Mouse (Mus musculus) CH12.LX (cell line): ENCODE data around the gene Prkce. TPM values are rescaled to one million over a fixed set of nuclear protein-coding genes. Genes with fewer than 3 reads are reported as not detected.

Source experiments
- DNase-seq: peaks from one replicate; pipeline ENCODE4 v3.0.0-alpha.2; 2013; ENCODE audit errors: extremely low read depth
- H3K27ac ChIP-seq: 2 replicates; pipeline ENCODE4 v1.5.1; 2012; ENCODE audit warnings: low read depth, mild to moderate bottlenecking, control low read depth, moderate library complexity; ENCODE audit not compliant: insufficient read depth
- H3K27me3 ChIP-seq: replicated peaks from 2 replicates; pipeline ENCODE3; 2012; ENCODE audit warnings: inconsistent platforms
- H3K36me3 ChIP-seq, 2 experiments: replicated peaks in 1 of 2; 2 replicates each; pipeline versions ENCODE3 to v1.6.1; 2012; ENCODE audit warnings: inconsistent platforms in 1 of 2, low read length in 1 of 2, mild to moderate bottlenecking in 1 of 2, mixed read lengths in 1 of 2, moderate library complexity in 1 of 2; ENCODE audit not compliant: control insufficient read depth in 1 of 2, insufficient read depth in 1 of 2
- H3K4me1 ChIP-seq, 2 experiments: 2 replicates each; pipeline ENCODE4 v1.6.1; 2012; ENCODE audit warnings: inconsistent platforms in 1 of 2, moderate library complexity in 1 of 2; ENCODE audit not compliant: insufficient read depth in 2 of 2, control insufficient read depth in 1 of 2
- H3K4me2 ChIP-seq: 2 replicates; pipeline ENCODE4 v1.6.1; 2012; ENCODE audit warnings: low read depth, mild to moderate bottlenecking, control low read depth; ENCODE audit not compliant: poor library complexity, insufficient read depth, severe bottlenecking
- H3K4me3 ChIP-seq, 3 experiments: fragments of 150-350 bp in 1 of 3; sonication (generic) in 1 of 3; replicated peaks in 1 of 3; 2 replicates each; pipeline versions ENCODE3 to v1.5.1; 2011 to 2012; ENCODE audit warnings: low read depth in 2 of 3, low read length in 2 of 3, mild to moderate bottlenecking in 2 of 3, moderate library complexity in 2 of 3, control low read depth in 1 of 3, improper control_type of control experiment in 1 of 3, inconsistent platforms in 1 of 3, mixed read lengths in 1 of 3; ENCODE audit not compliant: poor library complexity in 1 of 3
- H3K79me2 ChIP-seq: replicated peaks from 2 replicates; pipeline ENCODE4 v1.6.1; 2012; ENCODE audit warnings: mild to moderate bottlenecking, moderate library complexity; ENCODE audit not compliant: control insufficient read depth, poor library complexity, insufficient read depth, severe bottlenecking; ENCODE audit errors: extremely low read depth
- H3K9ac ChIP-seq: 2 replicates; pipeline ENCODE4 v1.6.1; 2012; ENCODE audit warnings: low read depth, mild to moderate bottlenecking, control low read depth, moderate library complexity; ENCODE audit not compliant: insufficient read depth
- H3K9me3 ChIP-seq: replicated peaks from 2 replicates; pipeline ENCODE3; 2012; ENCODE audit warnings: low read length, inconsistent platforms, mixed read lengths
- BHLHE40 ChIP-seq: IDR thresholded peaks from 2 replicates; pipeline ENCODE4 v1.6.1; 2011; ENCODE audit warnings: mild to moderate bottlenecking, low read depth, low read length, improper control_type of control experiment
- CHD1 ChIP-seq: IDR thresholded peaks from 2 replicates; pipeline ENCODE4 v1.6.1; 2012; ENCODE audit warnings: low read depth, low read length, improper control_type of control experiment, inconsistent platforms
- ELF1 ChIP-seq: IDR thresholded peaks from 2 replicates; pipeline ENCODE4 v1.6.1; 2014; ENCODE audit warnings: low read depth, mild to moderate bottlenecking, inconsistent platforms, low read length, improper control_type of control experiment
- EP300 ChIP-seq: IDR thresholded peaks from 2 replicates; pipeline ENCODE4 v1.6.1; 2011; ENCODE audit warnings: low read length, improper control_type of control experiment
- ETS1 ChIP-seq: conservative IDR thresholded peaks from 2 replicates; pipeline ENCODE4 v1.6.1; 2012; ENCODE audit warnings: low read depth, mild to moderate bottlenecking, inconsistent platforms, low read length, improper control_type of control experiment, moderate library complexity
- GABPA ChIP-seq: IDR thresholded peaks from 2 replicates; pipeline ENCODE4 v1.6.1; 2012; ENCODE audit warnings: low read depth, low read length, improper control_type of control experiment, inconsistent platforms; ENCODE audit not compliant: insufficient replicate concordance
- IRF4 ChIP-seq: IDR thresholded peaks from 2 replicates; pipeline ENCODE4 v1.6.1; 2014; ENCODE audit warnings: low read depth, mild to moderate bottlenecking, inconsistent platforms, low read length, improper control_type of control experiment
- JUND ChIP-seq: conservative IDR thresholded peaks from 2 replicates; pipeline ENCODE4 v1.6.1; 2011; ENCODE audit warnings: low read depth, low read length, improper control_type of control experiment
- KAT2A ChIP-seq: IDR thresholded peaks from 2 replicates; pipeline ENCODE4 v1.6.1; 2012; ENCODE audit warnings: low read length, improper control_type of control experiment, inconsistent platforms; ENCODE audit not compliant: insufficient replicate concordance
- MAX ChIP-seq: IDR thresholded peaks from 2 replicates; pipeline ENCODE4 v1.6.1; 2011; ENCODE audit warnings: low read length, improper control_type of control experiment
- MXI1 ChIP-seq: IDR thresholded peaks from 2 replicates; pipeline ENCODE4 v1.6.1; 2011; ENCODE audit warnings: mild to moderate bottlenecking, low read depth, low read length, improper control_type of control experiment
- MYC ChIP-seq: IDR thresholded peaks from 2 replicates; pipeline ENCODE4 v1.6.1; 2011; ENCODE audit warnings: low read depth, mild to moderate bottlenecking, improper control_type of control experiment, low read length
- NRF1 ChIP-seq: IDR thresholded peaks from 2 replicates; pipeline ENCODE4 v1.6.1; 2014; ENCODE audit warnings: low read depth, mild to moderate bottlenecking, inconsistent platforms, low read length, improper control_type of control experiment, moderate library complexity
- PAX5 ChIP-seq: IDR thresholded peaks from 2 replicates; pipeline ENCODE4 v1.6.1; 2012; ENCODE audit warnings: low read length, inconsistent platforms, mixed read lengths
- POLR2A ChIP-seq: IDR thresholded peaks from 2 replicates; pipeline ENCODE4 v1.6.1; 2011; ENCODE audit warnings: low read depth, mild to moderate bottlenecking, improper control_type of control experiment, low read length
- POLR2AphosphoS2 ChIP-seq: IDR thresholded peaks from 2 replicates; pipeline ENCODE4 v1.6.1; 2011; ENCODE audit warnings: low read depth, low read length, improper control_type of control experiment
- RAD21 ChIP-seq: IDR thresholded peaks from 2 replicates; pipeline ENCODE4 v1.6.1; 2011; ENCODE audit warnings: low read depth, mild to moderate bottlenecking, low read length, improper control_type of control experiment, moderate library complexity
- RCOR1 ChIP-seq: conservative IDR thresholded peaks from 2 replicates; pipeline ENCODE4 v1.6.1; 2012; ENCODE audit warnings: low read depth, mild to moderate bottlenecking, inconsistent platforms, low read length, improper control_type of control experiment
- SIN3A ChIP-seq: IDR thresholded peaks from 2 replicates; pipeline ENCODE4 v1.6.1; 2012; ENCODE audit warnings: low read length, improper control_type of control experiment, inconsistent platforms
- TBP ChIP-seq: conservative IDR thresholded peaks from 2 replicates; pipeline ENCODE4 v1.6.1; 2011; ENCODE audit warnings: low read depth, low read length, improper control_type of control experiment
- TCF12 ChIP-seq: IDR thresholded peaks from 2 replicates; pipeline ENCODE4 v1.6.1; 2014; ENCODE audit warnings: low read depth, mild to moderate bottlenecking, inconsistent platforms, low read length, improper control_type of control experiment
- USF1 ChIP-seq: IDR thresholded peaks from 2 replicates; pipeline ENCODE4 v1.6.1; 2014; ENCODE audit warnings: low read depth, mild to moderate bottlenecking, inconsistent platforms, low read length, improper control_type of control experiment
- ZKSCAN1 ChIP-seq: IDR thresholded peaks from 2 replicates; pipeline ENCODE4 v1.6.1; 2012; ENCODE audit warnings: low read depth, inconsistent platforms, low read length, improper control_type of control experiment, borderline replicate concordance
- ZMIZ1 ChIP-seq: IDR thresholded peaks from 2 replicates; pipeline ENCODE4 v1.6.1; 2012; ENCODE audit warnings: low read depth, mild to moderate bottlenecking, inconsistent platforms, low read length, improper control_type of control experiment
- dilution Hi-C: fragments of 300-500 bp; cut with MboI; formaldehyde crosslinking; loops from 2 replicates; pipeline ENCODE4 v1.14.3; 2020; ENCODE audit warnings: low sequenced_read_pairs; ENCODE audit not compliant: extremely low pct_unique_long_range_greater_than_20kb, extremely low pct_ligation_motif_present
- in situ Hi-C: fragments of 300-500 bp; cut with MboI; formaldehyde crosslinking; loops from 3 replicates; pipeline ENCODE4 v1.14.3; 2019; ENCODE audit warnings: low sequenced_read_pairs, low pct_ligation_motif_present, low pct_unique_long_range_greater_than_20kb, mixed read lengths
- polyA plus RNA-seq: library from polyadenylated mRNA; unstranded; fragments of >175 nt; gene quantifications from 2 replicates; pipeline ENCODE4 v1.2.1, GENCODE M21; 2012; ENCODE audit warnings: low read depth; ENCODE audit not compliant: insufficient read length
- total RNA-seq, 2 experiments: library from RNA; depleted of rRNA; stranded (reverse); fragments of 300-350 nt in 1 of 2; fragments of >200 nt in 1 of 2; gene quantifications; 2 replicates each; pipeline ENCODE4 v1.2.3; 2012 to 2014

Gene Prkce
- total and polyA plus RNA-seq, 3 experiments: 4.1 to 13.2 (median 11.4) TPM

DNA sequence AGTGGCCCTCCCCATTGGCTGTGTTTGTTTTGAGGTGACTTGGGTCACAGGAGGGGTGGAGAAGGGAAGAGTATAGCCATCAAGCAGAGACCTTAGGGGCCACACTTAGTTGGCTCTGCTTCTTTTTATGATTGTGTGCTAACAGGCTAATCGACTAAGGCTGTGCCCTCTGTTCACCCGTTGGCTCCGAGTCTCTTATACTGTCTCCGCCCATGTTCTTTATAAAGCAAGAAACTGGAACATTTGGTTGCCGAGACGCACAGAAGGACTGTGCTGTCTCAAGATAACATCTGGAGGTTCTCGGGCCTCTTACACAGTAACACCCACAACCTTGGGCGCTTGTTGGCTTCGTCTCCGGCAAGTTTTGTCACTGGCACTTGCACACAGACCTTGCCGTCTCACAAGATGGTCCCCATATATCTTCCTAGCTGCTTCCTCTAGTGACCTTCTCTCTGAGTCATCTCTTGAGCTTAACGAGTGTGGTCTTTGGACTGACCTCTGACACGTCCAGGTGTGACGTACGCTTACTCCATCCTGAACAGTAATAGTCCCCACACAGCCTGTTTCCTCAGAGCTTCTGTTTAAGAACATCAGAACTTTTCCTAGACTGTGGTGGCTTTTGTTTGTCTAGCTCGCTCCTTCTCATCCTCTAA, 406.1 kb downstream of the Prkce start:
- H3K27ac ChIP-seq: no peak overlapping the region
- H3K4me2 ChIP-seq: no peak overlapping the region
- dilution Hi-C loops: no loop called here
- no peaks in the 10 kb centered on the region for H3K79me2 ChIP-seq
- no peak overlapping the region for H3K9ac ChIP-seq
- TF ChIP-seq GABPA (no peak), RAD21 (no peak), ZKSCAN1 (no peak), POLR2AphosphoS2 (no peak), MXI1 (no peak), BHLHE40 (no peak), JUND (no peak), IRF4 (no peak), MYC (no peak), KAT2A (no peak), SIN3A (no peak), NRF1 (no peak), TCF12 (no peak), ELF1 (no peak), USF1 (no peak), ZMIZ1 (no peak), PAX5 (no peak), ETS1 (no peak), RCOR1 (no peak), MAX (no peak)
- no peaks in the 10 kb centered on the region for H3K27me3 ChIP-seq
- no peaks in the 10 kb centered on the region for H3K4me1 ChIP-seq
- no peak for DNase-seq
- no peak overlapping the region for H3K4me3 ChIP-seq
- H3K9me3 ChIP-seq: no peaks in the 10 kb centered on the region
- in situ Hi-C loops: no loop called here
- H3K36me3 ChIP-seq: peaks cover 0 to 39% of the 10 kb centered on the region in 2 experiments

- no peaks in the 10 kb centered on the region for H3K4me1 ChIP-seq
- no peak for DNase-seq
- peaks cover 0 to 17% of the 10 kb centered on the region in 2 experiments for H3K36me3 ChIP-seq
- TF ChIP-seq MYC (no peak), POLR2A (no peak), JUND (no peak), POLR2AphosphoS2 (no peak), ETS1 (no peak), TBP (no peak), NRF1 (no peak), EP300 (no peak), MAX (no peak), CHD1 (no peak), BHLHE40 (no peak), KAT2A (no peak), IRF4 (no peak)
- dilution Hi-C loops: no loop called here
- no peak overlapping the region for H3K4me2 ChIP-seq
- no peak overlapping the region for H3K27ac ChIP-seq
- no peak overlapping the region for H3K4me3 ChIP-seq
- H3K9ac ChIP-seq: no peak overlapping the region
- in situ Hi-C loops: no loop called here
- H3K79me2 ChIP-seq: no peaks in the 10 kb centered on the region
- no peaks in the 10 kb centered on the region for H3K9me3 ChIP-seq
- H3K27me3 ChIP-seq: no peaks in the 10 kb centered on the region
Observed at GRCm38 (mm10) chr17:86580724-86581123, 413.1 kb downstream of the Prkce start.
